Mouse (Mus musculus) neural tube, postnatal 0 days (tissue): ENCODE results near the gene Lmx1b. TPM values are rescaled to one million over a fixed set of nuclear protein-coding genes. Genes with fewer than 3 reads are reported as not detected.

ENCODE experiments used
- polyA plus RNA-seq: library from polyadenylated mRNA; unstranded; fragments of >200 nt; fragmentation: Nextera tagmentation; extraction: Ambion mirVana; gene quantifications from 2 replicates; pipeline ENCODE4 v1.2.1, GENCODE M21; 2015

The Lmx1b gene
- polyA plus RNA-seq, result 6.9 and 7.7 TPM in 2 replicates

GRCm38 (mm10) chr2:33640171-33640721 lies at the start of gene Lmx1b:
Gene Lmx1b, minus strand, starts transcription at chr2:33640511.

Other genes starting within 250 kb of the Lmx1b start
- 2.7 and 3.6 TPM in 2 replicates for gene Zbtb34, start 209.2 kb downstream of the Lmx1b start, polyA plus RNA-seq
- gene Zbtb43, start 172.0 kb downstream of the Lmx1b start, polyA plus RNA-seq, result 15.0 and 16.5 TPM in 2 replicates
- 64.1 and 67.0 TPM in 2 replicates for gene Mvb12b, start 247.4 kb upstream of the Lmx1b start, polyA plus RNA-seq